Mouse (Mus musculus): Measurements from ENCODE around the gene Hist1h2ad. TPM values are rescaled to one million over a fixed set of nuclear protein-coding genes. Genes with fewer than 3 reads are reported as not detected.
"Not testable (repeated sequence)": the region's sequence is repeated elsewhere in the genome, so short reads cannot be mapped to it uniquely, and the experiment has no call there.

Gene Hist1h2ad
- polyA plus RNA-seq, 1 experiment from 2014 or later, result 4.2 TPM

- H3K27me3 ChIP-seq (ENCODE audit: insufficient read depth, low read length), result no peaks in the 10 kb centered on the region
- no peak for TF ChIP-seq CTCF (IDR thresholded peaks at IDR 0.05; ENCODE audit: low read depth)
- peak within 1 kb of the TSS; percentile 100 for H3K27ac ChIP-seq (ENCODE audit: low read depth)
- H3K9me3 ChIP-seq (ENCODE audit: low read depth, low read length), result no peaks in the 10 kb centered on the region
- ATAC-seq (ENCODE audit: insufficient read depth) (no peak), DNase-seq (no peak)
- H3K4me1 ChIP-seq (ENCODE audit: insufficient read depth), result peaks cover 8% of the 10 kb centered on the region
- H3K36me3 ChIP-seq (ENCODE audit: insufficient read depth), result no peaks in the 10 kb centered on the region
- peak within 1 kb of the TSS; percentile 97 for H3K9ac ChIP-seq
- 0 out of 2 replicates have a peak within 1 kb of the TSS, but pooled peaks have one; percentile 46 for H3K4me3 ChIP-seq (ENCODE audit: low read depth, low read length)
- H3K4me2 ChIP-seq, result peak within 1 kb of the TSS; percentile 85
These were observed 21.2 kb upstream of the Hist1h2ad start, which contains the start of gene Hist1h1d for GRCm38 (mm10) chr13:23552962-23553361. TSS of gene Hist1h1d (plus strand) at chr13:23553262.

GRCm38 (mm10) chr13:23554393-23554792 is 19.8 kb upstream of the Hist1h2ad start:
- no peaks in the 10 kb centered on the region for H3K27me3 ChIP-seq (ENCODE audit: insufficient read depth, low read length)

GRCm38 (mm10) chr13:23554925-23555838 is 19.0 kb upstream of the Hist1h2ad start:
- Histone ChIP-seq H3K27me3 (ENCODE audit: insufficient read depth, low read length) (no peaks in the 10 kb centered on the region), H3K9me3 (ENCODE audit: low read depth, low read length) (no peaks in the 10 kb centered on the region), H3K4me3 (ENCODE audit: low read depth, low read length) (peak overlapping the region; percentile 50), H3K4me2 (peak overlapping the region; percentile 85), H3K27ac (ENCODE audit: low read depth) (peak overlapping the region; percentile 100), H3K9ac (peak overlapping the region; percentile 97), H3K4me1 (ENCODE audit: insufficient read depth) (peaks cover 8% of the 10 kb centered on the region), H3K36me3 (ENCODE audit: insufficient read depth) (no peaks in the 10 kb centered on the region)
- under 1% methylated on average over 54 of the region's 54 CpGs for WGBS
- peak; percentile 96 for DNase-seq
- TF ChIP-seq CTCF (IDR thresholded peaks at IDR 0.05; ENCODE audit: low read depth), result no peak
- ATAC-seq (ENCODE audit: insufficient read depth), result peak; percentile 89

More at GRCm38 (mm10) chr13:23554393-23554792, 19.8 kb upstream of the Hist1h2ad start:
- H3K27ac ChIP-seq (ENCODE audit: low read depth), result peak overlapping the region; percentile 100
- WGBS, result 16% methylated on average over 9 of the region's 9 CpGs
- ATAC-seq (ENCODE audit: insufficient read depth) (no peak), DNase-seq (peak; percentile 51)
- H3K4me2 ChIP-seq, result peak overlapping the region; percentile 85
- H3K36me3 ChIP-seq (ENCODE audit: insufficient read depth), result no peaks in the 10 kb centered on the region
- peak overlapping the region; percentile 50 for H3K4me3 ChIP-seq (ENCODE audit: low read depth, low read length)
- no peaks in the 10 kb centered on the region for H3K9me3 ChIP-seq (ENCODE audit: low read depth, low read length)
- H3K9ac ChIP-seq, result peak overlapping the region; percentile 97
- TF ChIP-seq CTCF (IDR thresholded peaks at IDR 0.05; ENCODE audit: low read depth), result no peak
- H3K4me1 ChIP-seq (ENCODE audit: insufficient read depth), result peaks cover 8% of the 10 kb centered on the region

GRCm38 (mm10) chr13:23555839-23556416 is 18.3 kb upstream of the Hist1h2ad start:
- H3K9me3 ChIP-seq (ENCODE audit: low read depth, low read length), result no peaks in the 10 kb centered on the region
- H3K4me2 ChIP-seq, result peak overlapping the region; percentile 85
- no peaks in the 10 kb centered on the region for H3K27me3 ChIP-seq (ENCODE audit: insufficient read depth, low read length)
- under 1% methylated on average over 18 of the region's 18 CpGs for whole genome bisulfite sequencing
- DNase-seq (peak; percentile 97), ATAC-seq (ENCODE audit: insufficient read depth) (peak; percentile 77)
- H3K36me3 ChIP-seq (ENCODE audit: insufficient read depth), result no peaks in the 10 kb centered on the region
- H3K9ac ChIP-seq, result peak overlapping the region; percentile 97
- TF ChIP-seq CTCF (IDR thresholded peaks at IDR 0.05; ENCODE audit: low read depth), result no peak
- peak overlapping the region; percentile 100 for H3K27ac ChIP-seq (ENCODE audit: low read depth)
- peak overlapping the region; percentile 50 for H3K4me3 ChIP-seq (ENCODE audit: low read depth, low read length)
- peaks cover 8% of the 10 kb centered on the region for H3K4me1 ChIP-seq (ENCODE audit: insufficient read depth)

GRCm38 (mm10) chr13:23556906-23557305 is 17.3 kb upstream of the Hist1h2ad start:
- peaks cover 8% of the 10 kb centered on the region for H3K4me1 ChIP-seq (ENCODE audit: insufficient read depth)
- no peak for DNase-seq
- no peak for TF ChIP-seq CTCF (IDR thresholded peaks at IDR 0.05; ENCODE audit: low read depth)
- H3K27ac ChIP-seq (ENCODE audit: low read depth), result peak overlapping the region; percentile 100
- WGBS, result 69% methylated on average over 3 of the region's 3 CpGs
- no peaks in the 10 kb centered on the region for H3K36me3 ChIP-seq (ENCODE audit: insufficient read depth)
- no peaks in the 10 kb centered on the region for H3K9me3 ChIP-seq (ENCODE audit: low read depth, low read length)
- no peak for ATAC-seq (ENCODE audit: insufficient read depth)
- peak overlapping the region; percentile 85 for H3K4me2 ChIP-seq
- peak overlapping the region; percentile 50; the same call in 1 of the 2 replicates for H3K4me3 ChIP-seq (ENCODE audit: low read depth, low read length)
- 0 out of 2 replicates have a peak overlapping the region, but pooled peaks have one; percentile 17 for H3K9ac ChIP-seq
- H3K27me3 ChIP-seq (ENCODE audit: insufficient read depth, low read length), result no peaks in the 10 kb centered on the region

- 19% methylated on average over 2 of the region's 2 CpGs for WGBS
These were observed 13.5 kb upstream of the Hist1h2ad start for GRCm38 (mm10) chr13:23560699-23561098.

GRCm38 (mm10) chr13:23561531-23561882 is 12.7 kb upstream of the Hist1h2ad start:
- H3K9me3 ChIP-seq (ENCODE audit: low read depth, low read length); DNase-seq; H3K4me1 ChIP-seq (ENCODE audit: insufficient read depth); H3K36me3 ChIP-seq (ENCODE audit: insufficient read depth); ATAC-seq (ENCODE audit: insufficient read depth); H3K27me3 ChIP-seq (ENCODE audit: insufficient read depth, low read length): not testable (repeated sequence)
- Histone ChIP-seq H3K4me2 (peak overlapping the region; percentile 72), H3K27ac (ENCODE audit: low read depth) (peak overlapping the region; percentile 97), H3K9ac (peak overlapping the region; percentile 43; the same call in 1 of the 2 replicates), H3K4me3 (ENCODE audit: low read depth, low read length) (peak overlapping the region; percentile 37)
- WGBS, result 0% methylated on average over 2 of the region's 5 CpGs

More at GRCm38 (mm10) chr13:23560699-23561098, 13.5 kb upstream of the Hist1h2ad start:
- ATAC-seq (ENCODE audit: insufficient read depth); H3K9me3 ChIP-seq (ENCODE audit: low read depth, low read length); H3K4me1 ChIP-seq (ENCODE audit: insufficient read depth); H3K36me3 ChIP-seq (ENCODE audit: insufficient read depth); H3K27me3 ChIP-seq (ENCODE audit: insufficient read depth, low read length): not testable (repeated sequence)
- H3K4me3 ChIP-seq (ENCODE audit: low read depth, low read length), result peak overlapping the region; percentile 3; the same call in 1 of the 2 replicates
- peak overlapping the region; percentile 21; the same call in 1 of the 2 replicates for H3K9ac ChIP-seq
- peak overlapping the region; percentile 41 for H3K4me2 ChIP-seq
- peak overlapping the region; percentile 75; the same call in 1 of the 2 replicates for H3K27ac ChIP-seq (ENCODE audit: low read depth)
- peak; percentile 29 for DNase-seq

GRCm38 (mm10) chr13:23561883-23562659 is 12.1 kb upstream of the Hist1h2ad start, which contains the start of gene Hist1h3e:
TSS of gene Hist1h3e (minus strand) at chr13:23562369.
- peak within 1 kb of the TSS; percentile 97 for H3K27ac ChIP-seq (ENCODE audit: low read depth)
- H3K27me3 ChIP-seq (ENCODE audit: insufficient read depth, low read length); H3K9me3 ChIP-seq (ENCODE audit: low read depth, low read length); H3K4me1 ChIP-seq (ENCODE audit: insufficient read depth); H3K36me3 ChIP-seq (ENCODE audit: insufficient read depth): not testable (repeated sequence)
- ATAC-seq (ENCODE audit: insufficient read depth) (peak; percentile 93), DNase-seq (peak; percentile 99)
- peak within 1 kb of the TSS; percentile 43 for H3K9ac ChIP-seq
- H3K4me2 ChIP-seq, result peak within 1 kb of the TSS; percentile 72
- WGBS, result under 1% methylated on average over 38 of the region's 67 CpGs
- peak within 1 kb of the TSS; percentile 37 for H3K4me3 ChIP-seq (ENCODE audit: low read depth, low read length)

All from lung, embryonic 14.5 days (tissue).